Mouse (Mus musculus): ENCODE results near the gene Rgcc.

Rgcc gene

DNA sequence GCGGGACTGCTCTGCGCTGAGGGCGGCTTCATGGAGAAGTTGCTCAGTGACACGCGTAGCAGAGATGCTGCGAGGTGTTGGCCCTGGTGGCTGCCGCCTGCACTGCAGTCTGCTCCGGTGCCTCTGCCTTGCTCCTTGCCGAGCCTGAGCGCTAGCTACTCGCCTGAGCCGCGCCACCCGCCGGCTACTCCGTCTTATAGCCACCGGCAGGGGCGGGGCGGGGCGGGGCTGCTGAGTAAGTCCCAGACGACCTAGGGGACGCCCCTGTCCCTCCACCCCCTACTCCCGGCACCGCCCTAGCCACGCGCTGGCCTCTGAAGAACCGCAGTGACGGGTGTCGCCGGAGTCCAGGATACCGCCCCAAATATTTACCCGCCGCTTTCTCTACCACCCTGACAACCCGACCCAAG, at the start of gene Rgcc:
TSS of gene Rgcc (minus strand) at position 180 of the 410 bp plus-strand sequence.
- DNase-seq, result peak; percentile 94 to 98

DNA sequence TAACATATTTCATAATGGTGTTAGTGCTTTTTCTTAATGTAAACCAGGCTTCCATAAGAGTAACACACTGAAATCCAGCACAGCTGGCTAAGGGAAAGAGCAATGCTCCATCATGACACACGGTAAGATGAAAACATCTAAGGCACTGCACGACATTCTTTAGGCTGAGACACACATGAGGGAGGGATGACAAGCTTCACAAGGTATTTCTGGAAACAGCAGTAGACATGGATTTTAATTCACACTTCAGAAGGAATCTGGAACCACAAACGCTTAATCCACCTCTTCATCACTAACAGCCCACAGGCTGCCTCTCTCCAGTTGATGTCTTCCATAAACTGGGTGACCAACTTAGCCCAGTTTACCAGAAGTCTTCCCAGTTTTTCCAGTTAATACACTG, 44.9 kb upstream of the Rgcc start:
- no peak for DNase-seq

DNA sequence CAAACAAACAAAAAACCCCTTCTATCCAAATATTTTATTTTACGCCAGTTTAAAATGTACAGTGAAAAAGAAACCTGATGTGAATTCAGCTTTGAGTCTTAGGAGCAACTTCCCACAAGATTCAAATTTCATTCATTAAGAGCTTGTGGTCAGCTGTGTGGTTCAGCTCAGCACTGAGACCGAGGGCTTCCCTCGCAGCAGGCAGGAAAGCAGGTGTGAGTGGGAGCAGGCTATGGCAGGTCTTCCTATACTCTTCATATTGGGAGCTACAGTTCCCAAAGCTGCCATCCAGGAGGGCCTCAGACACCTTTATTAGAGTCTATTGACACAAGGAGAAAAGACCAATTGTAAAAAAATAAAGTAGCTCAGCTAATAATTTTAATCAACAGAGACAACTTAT, 34.2 kb upstream of the Rgcc start:
- DNase-seq, result no peak

DNA sequence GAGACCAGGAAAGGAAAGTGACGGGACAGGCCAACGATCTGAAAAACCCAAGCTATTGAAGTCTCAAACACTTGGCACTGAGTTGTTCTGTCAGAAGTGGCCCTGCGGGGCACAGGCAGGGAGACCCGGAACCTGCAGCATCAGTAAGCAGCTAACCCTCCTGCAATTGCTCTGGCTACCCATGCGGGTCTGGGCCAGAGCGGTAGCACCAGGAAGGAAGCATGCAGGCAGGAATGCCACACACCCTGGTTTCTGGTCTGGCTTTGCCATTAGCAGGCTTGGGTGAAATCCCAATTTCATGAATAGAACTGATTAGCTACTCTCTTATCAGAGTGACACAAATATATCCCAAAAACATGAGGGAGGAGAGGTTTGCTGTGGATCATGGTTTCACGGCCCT, 30.5 kb upstream of the Rgcc start:
- DNase-seq, result peak in 1 of 2 experiments; percentile 18

DNA sequence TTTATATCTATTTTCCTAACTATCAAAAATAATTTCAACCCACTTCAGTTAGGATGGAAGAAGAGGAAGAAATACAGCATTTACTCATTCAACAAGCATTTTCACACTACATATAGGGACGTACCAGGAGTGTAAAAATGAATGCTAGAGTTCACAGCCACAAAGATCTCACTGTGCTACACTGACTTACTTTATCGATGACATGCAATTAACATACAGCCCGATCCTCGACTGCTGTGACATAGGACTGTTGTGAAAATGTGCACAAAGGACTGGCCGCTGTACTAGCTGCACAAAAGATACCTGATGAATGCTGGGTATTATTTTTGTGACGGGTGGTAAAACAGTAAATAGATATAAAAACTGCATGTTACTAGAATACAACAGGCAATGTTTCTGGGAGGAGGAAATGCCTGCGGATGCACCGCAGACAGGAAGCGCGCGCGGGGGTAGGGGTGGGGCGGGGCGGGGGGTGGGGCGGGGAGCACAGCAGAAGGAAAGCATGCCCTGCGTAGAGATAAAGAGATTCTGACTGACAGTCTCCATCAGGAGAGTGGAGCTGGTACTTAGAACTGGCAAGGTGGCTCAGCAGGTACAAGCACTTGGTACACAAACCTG, 29.6 kb upstream of the Rgcc start:
- peak in 1 of 2 experiments; percentile 12 for DNase-seq

DNA sequence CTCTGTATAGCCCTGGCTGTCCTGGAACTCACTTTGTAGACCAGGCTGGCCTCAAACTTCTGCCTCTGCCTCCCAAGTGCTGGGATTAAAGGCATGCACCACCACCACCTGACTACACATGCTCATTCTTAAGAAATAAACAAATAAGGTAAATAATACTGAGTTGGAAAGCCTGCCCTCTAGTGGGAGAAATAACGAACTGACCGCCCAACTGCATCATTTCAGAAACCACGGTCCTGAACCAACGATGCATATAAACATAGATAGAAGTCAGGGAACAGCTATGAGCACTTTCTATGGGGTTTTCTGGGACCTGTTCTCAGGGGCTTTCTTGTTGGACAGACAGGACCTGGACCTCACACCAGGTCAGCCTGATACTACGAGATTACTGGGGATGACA, 25.6 kb upstream of the Rgcc start:
- DNase-seq, result peak; percentile 22 to 63

DNA sequence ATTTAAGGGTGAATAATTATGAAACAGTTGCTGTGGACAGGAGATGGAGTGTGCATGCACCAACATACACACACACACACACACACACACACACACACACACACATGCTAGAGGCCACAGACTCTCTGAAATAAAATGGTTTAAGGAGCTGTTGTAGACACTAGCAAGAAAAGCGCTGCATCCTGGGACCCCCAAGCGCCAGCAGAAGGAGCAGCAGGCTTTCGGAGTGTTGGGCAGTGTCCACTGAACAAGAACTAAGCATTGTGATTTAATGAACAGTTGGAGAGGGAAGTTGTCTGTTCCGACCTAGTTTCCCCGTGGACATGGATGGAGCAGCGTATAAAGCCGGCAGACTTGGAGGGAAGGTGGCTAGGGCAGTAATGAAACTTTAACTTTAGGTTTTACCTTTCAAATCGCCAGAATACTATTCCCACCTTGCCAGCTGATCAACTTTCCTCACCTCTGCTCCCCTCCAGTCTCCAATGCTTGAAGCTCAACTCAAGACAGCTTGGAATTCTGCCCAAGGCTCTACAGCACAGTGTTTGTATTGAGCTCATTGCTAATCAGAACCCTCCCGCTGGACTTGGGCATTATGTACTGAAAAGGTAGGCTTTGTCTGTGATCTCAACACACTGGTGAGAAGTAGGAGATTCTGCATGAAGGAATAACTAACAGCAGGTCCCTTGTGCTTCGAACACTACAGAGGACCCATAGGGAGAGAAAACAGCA, 22.8 kb upstream of the Rgcc start:
- no peak for DNase-seq

DNA sequence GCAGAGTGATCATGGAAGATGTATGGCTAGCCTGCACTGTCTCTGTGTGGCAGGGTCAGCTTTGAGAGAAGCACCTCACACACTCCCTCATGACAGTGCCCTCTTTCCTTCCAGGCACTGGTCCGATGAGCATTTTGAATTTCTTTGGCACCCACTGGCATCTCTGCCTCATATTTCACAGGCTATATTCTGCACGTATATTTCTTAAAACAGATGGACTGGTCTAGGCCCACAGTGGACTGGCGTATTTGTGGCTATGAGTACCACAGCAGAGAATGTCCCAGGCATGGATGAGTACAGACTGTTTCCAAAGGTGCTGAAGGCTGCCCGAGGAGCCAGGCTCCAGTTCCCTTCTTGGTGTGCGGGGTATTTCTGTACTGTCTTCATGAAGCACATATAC, 20.4 kb upstream of the Rgcc start:
- DNase-seq, result no peak

DNA sequence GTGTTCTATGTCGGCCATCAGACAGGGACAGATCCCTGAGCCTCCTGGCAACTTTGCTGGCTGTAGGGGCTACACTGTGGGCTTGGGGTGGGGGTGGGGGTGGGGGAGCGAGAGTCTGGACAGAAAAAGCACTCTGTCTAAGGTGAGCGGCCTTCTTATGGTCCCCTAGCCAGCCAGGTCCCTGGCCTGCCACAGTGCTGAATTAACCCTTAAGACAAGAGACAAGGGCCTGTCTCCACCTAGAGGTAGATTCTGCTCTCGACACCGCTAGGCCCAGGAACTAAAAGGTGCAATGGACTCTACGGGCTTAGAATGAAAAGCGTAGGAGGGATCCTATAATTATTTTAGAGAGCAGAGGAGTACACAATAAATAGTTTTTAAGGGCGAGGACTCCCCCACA, 19.7 kb upstream of the Rgcc start:
- peak; percentile 31 to 53 for DNase-seq

DNA sequence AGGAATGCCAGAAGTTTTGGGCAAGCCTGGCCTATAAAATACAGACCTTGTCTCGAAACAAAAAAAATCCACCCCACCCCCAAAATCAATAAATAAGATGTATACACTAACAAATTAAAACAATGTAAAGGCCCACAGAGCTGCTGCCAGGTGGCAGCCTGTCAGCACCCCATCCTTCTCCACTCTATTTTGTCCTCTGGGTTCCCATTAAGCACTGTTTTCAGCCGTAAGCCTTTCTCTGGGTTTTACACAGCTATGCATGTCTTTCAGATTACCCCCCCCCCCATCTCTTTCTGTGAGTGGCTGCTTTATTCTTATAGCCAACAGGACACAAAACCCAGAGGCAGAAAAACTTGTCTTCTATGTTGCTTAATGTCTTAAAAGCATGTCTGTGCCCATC, 16.2 kb upstream of the Rgcc start:
- DNase-seq, result no peak

DNA sequence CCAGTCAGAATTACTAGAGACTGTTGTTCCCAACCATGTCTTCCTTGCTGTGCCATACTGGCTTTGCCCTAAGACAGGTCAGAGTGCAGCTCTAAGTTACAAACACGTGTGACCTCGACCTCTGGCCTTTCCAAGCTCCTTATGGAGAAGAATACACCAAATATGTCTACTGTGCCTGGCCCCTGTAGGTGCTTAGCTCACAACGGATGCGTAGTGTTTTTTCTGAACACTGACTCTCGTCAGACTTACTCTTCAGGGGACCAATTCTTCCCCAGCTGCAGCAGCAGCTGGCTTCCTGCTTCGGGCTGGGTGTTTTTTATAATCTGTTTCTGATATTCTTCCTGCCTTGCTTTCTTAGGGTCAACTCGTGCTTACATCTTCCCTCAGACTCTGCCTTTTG, 14.4 kb upstream of the Rgcc start:
- no peak for DNase-seq

DNA sequence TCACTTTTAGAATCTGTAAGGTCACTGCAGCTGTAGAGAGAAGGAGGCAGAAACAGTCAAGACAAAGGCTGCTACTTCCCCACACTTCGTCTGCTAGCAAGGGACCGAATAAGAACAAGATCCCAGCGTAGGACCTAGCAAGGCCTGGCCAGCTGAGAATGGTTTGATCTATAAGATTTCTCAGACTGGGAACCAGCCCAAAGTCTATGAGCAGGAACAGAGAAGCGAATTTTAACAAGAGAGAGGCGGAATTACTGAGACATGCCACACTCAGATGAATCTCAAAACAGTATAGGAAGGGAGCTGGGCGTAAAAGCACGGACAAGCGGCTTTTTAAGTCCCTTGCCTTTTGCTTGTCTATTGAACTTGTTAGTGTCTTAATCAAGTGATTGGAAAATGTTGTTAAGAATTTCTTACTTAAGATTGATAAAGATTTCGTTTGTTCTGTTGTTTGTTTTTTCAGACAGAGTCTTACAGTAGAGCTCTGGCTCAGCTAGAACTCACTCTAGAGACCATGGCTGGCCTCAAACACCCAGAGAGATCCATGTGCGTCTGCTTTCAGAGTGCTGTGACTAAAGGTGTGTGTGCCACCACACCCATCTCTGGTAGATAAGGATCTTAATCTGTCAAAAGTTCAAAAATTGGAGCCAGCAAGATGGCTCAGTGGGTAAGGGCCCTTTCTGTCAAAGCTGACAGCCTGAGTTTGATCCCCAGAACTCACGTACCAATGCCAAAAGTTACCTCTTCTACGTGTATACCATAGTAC, 13.0 kb upstream of the Rgcc start:
- DNase-seq, result no peak

DNA sequence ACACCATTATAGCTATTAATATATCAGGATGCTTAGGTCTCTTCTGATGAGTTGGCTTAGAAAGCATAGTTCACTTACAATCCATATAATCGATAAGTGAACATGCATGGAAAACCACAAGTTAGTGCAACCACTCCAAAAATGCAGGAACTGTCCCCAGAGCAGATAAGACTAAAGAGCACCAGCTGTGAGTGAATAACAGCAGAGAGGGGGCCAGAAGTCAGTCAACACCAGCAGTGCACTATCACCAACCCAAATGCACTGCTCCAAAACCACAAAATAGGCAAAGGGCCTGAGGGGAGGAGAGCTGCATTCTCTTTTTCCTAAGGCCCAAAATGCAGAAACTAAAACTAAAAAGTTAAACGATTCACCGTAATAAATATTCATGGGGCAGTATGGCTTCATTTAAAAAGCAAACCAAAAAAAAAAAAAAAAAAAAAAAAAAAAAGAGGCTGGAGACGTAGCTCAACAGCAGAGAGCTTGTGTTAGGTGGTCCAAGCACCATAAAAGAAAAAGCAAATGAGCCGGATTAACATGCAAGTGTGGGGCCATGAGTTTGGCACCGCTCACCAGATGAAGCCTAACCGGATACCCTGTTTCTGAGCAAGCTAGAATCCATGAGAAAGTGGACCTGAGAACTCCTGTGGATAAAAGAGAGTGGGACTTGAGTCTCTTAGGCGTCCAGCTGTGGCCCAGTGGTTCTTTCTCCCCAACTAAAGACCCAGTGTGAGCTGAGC, 12.2 kb upstream of the Rgcc start:
- DNase-seq, result no peak

DNA sequence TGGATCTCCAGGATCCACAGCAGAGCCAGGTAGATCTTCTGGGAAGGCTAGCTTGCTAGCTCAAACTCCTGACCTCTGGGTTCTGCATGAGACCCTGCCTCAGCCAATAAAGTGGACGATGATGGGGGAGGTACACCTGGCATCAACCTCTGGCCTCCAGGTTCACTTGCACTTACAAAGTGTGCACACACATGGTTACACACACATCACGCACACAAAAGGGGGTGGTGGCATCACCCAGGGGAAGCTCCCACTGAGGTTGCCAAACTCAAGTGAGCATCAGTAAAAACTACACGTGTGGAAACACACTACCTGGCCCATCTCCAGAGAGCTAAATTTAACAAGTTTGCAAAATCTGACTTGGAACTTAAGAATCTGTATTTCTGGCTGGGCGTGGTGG, 11.3 kb upstream of the Rgcc start:
- no peak for DNase-seq

DNA sequence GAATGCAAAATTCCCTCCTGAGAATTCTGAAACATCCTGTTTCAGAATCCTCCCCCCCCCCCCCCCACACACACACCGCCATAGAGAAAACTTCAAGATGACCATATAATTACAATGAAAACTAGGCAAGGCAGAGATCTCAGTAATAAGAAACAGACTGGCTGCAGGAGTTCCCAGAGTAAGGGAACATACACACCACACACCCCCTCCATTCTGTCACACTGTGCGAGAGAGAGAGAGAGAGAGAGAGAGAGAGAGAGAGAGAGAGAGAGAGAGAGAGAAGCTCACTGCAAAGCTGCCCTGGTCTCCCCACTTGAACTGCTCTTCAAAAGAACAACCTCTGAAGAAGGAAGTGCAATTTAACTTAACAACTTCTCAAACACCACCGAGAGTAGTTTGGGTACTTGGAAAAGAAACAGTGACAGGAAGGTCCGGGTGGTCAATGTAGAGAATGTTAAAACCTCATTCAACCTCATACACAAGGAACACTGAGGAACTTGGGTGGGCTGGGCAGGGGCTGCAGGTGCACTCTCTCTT, 10.5 kb upstream of the Rgcc start:
- no peak for DNase-seq

DNA sequence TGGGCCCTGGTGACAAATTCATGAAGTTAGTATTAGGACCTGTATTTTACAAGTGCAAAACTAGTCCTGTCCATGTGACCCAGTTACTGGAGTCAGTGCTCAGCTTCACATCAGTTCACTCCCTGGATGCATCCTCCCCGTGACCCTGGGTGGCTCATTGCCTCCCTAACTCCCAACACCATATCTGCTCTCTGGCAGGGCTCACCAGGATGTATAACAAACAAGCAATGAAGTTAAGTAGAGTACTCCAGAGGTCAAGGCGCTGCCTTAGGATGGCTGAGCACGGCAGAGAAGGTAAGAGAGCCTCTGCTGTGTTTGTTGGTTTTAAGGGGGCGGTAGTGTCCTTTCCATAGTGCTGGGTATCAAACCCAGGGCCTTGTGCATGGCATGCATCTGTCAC, 7.7 kb upstream of the Rgcc start:
- DNase-seq, result no peak

DNA sequence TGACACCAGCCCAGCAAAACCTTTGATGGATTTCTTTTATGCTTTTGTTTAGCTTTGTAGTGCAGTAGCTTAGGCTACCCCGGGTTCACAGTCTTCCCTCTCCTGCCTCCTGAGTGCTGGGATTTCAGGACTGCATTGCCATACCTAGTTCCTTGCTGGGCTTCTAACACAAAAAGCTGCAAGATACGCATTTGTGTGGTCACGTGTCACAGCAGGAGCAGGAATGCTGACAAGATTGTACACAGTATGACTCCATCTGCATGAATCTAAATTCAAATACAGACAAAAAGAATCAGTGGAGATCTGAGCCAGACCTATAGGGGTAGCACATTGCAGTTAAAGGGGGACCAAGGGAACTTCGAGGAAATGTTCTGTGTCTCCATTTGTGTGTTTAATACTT, 6.9 kb upstream of the Rgcc start:
- DNase-seq, result no peak

DNA sequence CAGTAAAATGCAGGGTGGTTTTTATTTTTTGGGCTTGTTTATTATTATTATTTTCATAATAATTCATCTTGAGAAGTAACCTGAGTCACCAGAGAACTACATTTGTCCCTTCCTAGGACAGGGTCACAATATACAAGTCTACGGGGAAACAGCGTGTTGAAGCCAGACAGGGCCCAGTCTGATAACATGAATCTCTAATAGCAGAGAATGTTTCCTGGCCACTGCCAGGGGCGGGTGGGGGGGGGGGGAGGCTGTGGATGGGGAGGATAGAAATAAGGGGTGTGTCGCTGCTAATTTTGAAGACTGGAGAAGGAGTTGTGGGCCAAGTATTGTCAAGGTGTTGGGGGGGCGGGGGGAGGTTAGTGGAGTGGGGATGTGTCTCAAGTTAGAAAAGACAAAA, 6.5 kb upstream of the Rgcc start:
- DNase-seq, result no peak

DNA sequence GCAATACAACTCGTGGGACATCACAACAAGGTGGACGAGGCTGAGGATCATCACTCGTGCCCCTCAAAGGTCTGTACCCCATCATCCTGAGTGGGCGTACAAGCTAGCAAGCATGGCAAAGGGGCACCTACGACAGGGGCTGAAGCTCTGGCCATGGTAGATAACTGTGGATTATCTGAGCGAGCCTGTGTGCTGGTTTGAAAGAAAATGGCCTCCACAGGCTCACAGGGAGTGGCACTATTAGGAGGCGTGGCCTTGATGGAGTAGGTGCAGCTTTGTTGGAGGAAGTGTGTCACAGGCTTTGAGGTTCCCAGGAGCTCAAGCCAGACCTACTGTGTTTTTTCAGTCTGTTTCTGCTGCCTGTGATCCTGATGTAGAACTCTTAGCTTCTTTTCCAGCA, 5.7 kb upstream of the Rgcc start:
- DNase-seq, result no peak

DNA sequence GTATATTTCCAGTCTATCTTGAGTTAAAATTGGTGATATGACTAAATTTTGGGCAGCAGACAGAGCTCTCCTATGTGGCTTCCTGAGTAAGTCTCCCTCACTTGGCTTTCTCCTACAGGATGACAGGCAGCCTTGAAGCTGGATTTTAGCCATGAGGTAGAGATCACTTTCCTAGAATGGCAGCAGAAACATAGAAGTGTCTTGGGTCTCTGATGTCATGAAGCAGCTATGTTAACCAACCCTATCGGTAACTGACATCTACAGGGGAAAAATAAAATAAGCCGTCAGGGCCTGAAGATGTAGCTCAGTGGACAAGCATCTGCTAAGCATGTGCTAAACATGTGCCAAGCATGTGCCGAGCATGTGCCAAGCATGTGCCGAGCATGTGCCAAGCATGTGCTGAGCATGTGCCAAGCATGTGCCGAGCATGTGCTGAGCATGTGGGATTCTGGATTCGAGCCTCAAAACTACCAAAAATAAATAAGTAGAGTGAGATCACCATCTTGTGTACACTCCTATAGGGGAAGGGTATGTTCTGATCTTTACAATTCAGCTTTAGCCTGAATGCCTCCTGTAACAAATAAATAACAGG, 3.5 kb upstream of the Rgcc start:
- DNase-seq, result no peak

DNA sequence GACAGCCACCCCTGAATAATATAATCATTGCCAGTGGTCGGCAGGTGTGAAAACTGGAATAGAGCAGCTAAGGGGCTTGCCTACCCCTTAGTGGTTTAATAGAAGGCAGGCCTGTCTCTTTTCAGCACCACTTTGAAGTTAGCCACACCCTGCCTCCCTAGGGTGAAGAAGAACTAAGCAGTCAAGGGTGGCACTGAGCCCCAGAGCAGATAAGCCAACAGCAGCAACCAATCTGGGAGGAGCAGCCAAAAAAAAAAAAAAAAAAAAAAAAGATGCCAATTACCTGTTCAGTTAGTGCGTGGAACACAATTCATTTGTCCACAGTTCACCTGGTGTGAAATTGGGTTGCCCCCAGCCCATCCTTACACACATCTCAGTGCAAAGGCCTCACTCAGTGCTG, 1.7 kb upstream of the Rgcc start:
- no peak for DNase-seq

DNA sequence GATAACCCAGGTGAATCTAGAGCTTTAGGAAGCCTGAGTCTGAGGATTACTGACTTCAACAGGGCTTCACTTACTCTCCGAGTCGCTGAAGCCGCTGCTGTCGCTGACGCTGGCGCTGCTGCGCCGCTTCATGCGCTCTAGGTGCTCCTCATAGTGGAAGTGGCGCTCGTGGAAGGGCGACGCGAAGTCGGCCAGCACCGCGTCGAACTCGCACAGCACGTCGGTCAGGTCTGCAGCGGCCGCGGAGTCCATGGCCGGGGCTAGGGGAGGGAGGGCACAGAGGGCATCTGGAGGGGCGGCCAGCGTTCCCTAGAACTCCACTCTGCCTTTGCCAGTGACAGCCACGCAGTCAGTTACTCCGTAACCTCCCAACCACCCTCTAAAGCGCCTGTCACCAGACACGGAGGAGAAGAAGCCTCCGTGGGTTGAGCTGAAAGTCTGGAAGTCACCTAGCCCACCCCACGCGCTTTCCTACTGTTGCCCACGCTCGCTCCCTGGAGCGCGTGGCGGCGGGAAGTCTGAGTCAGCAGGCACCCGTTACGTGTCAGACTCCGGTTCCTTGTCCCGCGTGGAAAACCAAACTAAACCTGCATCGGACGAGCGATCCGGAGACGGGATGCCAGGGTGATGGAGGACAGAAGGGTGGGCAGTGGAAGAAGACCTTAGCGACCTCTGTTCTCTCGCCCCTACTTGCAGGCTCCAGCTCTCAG, 649 bp downstream of the Rgcc start:
- DNase-seq, result peak in 1 of 2 experiments; percentile 45
